Mouse (Mus musculus) kidney, postnatal 4 days (tissue): ENCODE measurements around the gene Ghdc.

Experiments
- DNase-seq, 2 experiments: peaks; one replicate each; pipeline ENCODE4 v3.0.0; 2021; ENCODE audit warnings: mixed read lengths in 2 of 2

Ghdc gene

DNA sequence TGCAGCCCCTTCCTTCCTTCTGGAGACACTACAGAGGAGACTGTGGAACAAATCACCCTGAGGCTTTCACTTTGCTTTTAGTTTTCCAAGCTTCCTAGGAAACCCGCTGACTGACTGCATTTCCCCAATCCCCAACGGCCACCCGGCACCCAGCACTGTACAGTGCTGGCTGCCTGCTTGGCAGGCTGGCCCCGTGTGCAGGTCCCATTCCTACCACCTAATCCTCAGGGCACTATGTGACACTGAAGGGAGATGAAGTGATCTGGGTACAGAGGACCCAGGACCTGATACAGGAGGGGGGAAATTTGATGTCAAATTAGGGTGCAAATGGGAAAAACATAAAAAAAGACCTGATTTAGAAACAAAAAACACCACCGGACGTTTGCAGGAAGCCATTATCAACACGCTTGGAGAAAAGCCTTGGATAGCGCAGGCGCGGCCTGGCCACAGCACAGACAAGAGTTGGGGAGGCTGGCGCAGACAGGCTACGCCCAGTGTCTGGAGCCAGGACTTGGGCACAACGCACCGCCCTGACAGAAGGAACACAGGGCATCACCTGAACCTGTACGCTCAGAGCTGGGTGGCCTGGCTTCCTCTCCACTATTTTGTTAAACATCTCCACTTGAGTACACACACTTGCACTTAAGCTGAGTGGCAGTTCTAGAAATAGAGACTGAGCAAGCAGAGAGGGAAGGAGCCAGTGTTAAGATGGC lies 11.2 kb upstream of the Ghdc start:
- DNase-seq = no peak

- no peak for DNase-seq
Observed at GRCm38 (mm10) chr11:100780247-100780646, 9.5 kb upstream of the Ghdc start.

- DNase-seq = no peak
Observed at GRCm38 (mm10) chr11:100778069-100778468, 7.3 kb upstream of the Ghdc start.

- DNase-seq = no peak
Observed at GRCm38 (mm10) chr11:100775921-100776320, 5.2 kb upstream of the Ghdc start.

DNA sequence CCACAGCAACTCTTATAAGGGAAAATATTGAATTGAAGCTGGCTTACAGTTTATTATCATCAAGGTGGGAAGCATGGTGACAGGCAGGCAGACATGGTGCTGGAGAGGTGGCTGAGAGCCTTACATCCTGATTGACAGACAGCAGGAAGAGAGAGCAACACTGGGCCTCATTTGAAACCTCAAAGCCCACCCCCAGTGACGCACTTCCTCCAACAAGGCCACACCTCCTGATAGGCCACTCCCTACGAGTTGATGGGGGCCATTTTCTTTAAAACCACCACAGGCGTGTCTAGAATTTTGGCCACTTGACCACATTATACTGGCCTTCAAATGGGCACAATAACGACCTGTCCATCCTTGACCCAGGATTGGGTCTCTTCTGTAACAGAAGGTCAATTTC lies 3.5 kb upstream of the Ghdc start:
- no peak for DNase-seq

DNA sequence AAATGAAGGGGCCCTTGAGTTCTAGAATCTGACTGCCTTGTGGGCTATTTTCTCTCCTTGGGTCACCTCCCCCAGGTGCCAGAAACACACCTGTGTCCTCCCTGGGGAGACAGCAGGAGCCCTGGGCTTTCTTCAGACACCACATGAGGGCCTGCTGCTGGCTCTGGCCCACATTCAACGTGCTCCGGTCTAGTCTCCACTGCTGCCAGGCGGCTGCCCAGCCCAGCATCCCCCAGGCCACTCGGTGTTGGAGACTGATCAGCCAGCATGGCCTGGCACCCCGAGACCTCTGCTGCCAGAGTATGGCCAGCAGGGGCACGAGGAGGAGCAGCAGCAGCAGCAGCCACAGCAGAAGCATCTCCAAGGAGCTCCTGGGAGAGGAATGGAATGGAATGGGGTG lies 777 bp downstream of the Ghdc start:
- peak in 1 of 2 experiments; percentile 9 for DNase-seq

DNA sequence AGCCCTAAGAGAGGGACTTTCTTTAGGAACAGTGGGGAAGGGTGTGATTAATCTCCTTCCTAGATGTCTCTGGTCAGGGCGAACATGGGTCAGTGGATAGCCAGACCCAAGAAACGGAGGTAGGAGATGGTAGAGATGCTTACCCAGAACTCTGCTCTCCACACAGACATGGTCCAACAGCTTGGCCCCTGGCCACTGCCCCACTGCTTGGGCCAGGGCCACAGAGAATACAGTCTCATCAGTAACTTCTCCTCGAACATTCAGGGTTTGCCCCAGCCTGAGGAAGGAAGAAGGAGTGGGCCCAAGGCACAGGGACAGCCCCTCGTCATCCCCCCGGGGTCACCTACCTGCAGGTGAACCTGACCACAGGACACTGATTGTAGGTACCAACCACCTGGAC lies 2.9 kb downstream of the Ghdc start:
- no peak for DNase-seq

- DNase-seq = no peak
Observed at GRCm38 (mm10) chr11:100766726-100767125, 4.0 kb downstream of the Ghdc start.

GRCm38 (mm10) chr11:100762831-100763230 lies 7.9 kb downstream of the Ghdc start, which contains the start of gene Hcrt:
Hcrt (minus strand) TSS chr11:100762931.
- DNase-seq = no peak

GRCm38 (mm10) chr11:100761547-100762045 lies 9.2 kb downstream of the Ghdc start:
- peak; percentile 91 to 93 for DNase-seq

DNA sequence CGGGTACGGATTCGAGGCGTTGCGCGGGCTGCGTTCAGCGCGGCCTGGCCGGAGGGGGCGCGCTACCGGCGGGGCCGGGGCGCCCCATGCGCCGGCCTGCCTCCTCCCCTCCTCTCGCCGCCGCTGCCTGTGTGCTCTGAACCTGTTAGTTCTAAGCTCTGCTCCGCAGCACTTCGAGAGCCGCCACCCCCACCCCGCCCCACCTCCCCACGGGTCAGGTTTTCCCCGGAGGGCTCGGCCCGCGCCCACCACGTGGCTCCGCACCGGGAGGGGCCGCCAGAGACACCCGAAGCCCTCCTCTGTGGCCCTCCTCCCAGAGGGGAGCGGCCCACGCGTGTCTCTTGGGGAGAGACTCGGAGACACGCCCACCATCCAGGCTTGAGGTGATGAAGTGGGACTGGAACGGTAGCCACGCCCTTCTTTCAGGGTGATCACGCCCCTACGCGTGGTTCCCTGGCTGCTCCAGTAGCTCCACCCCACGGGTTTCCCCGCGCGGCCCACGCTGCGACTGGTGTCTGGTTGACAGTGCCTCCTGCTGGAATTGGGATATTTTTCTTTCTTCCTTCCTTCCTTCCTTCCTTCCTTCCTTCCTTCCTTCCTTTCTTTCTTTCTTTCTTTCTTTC lies 11.0 kb downstream of the Ghdc start, which contains the start of gene Kcnh4:
Gene Kcnh4 (minus strand): TSS at position 332 of the 623 bp plus-strand sequence.
- DNase-seq = peak; percentile 50 to 65

DNA sequence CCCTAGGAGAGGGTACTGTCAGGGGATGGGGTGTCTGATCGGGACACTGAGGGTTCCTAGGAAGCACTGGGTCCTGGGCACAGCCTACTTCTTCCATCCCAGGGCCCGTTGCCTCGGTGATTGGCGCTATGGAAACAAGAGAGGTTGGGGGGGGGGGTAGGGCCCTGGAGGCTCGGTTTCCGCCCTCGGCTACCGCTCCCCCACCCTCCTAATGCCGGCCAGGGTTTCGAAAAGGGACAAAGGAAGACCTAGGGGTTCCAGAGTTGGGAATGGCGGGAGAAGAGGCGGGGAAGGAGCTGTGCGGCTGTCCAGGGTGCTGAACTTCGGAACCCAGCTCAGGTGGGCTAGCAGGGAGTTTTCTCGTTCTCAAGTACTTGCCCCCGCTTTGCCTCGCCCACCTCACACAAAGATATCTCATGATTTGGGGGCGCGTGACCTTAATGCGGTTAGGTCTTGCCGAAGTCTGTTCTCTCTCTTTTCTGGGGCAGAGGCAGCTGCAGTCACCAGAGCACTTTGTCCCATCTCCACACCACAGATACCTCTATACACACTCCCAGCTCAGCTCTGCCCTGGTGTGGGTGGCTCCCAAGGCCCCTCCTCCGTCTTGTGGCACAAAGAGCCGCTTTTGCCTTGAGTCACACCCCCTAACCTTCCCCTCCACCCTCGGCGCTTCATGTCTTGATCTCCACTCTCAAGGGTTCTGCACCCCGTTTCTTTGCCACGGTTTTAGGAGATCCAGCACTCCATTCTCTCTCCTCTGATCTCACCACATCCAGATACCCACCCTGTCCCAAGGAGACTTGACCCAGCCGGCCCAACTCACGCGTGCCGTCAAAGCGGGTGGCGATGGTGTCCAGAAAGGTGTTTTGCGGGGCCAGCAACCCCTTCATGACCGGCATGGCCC lies 11.8 kb downstream of the Ghdc start:
- DNase-seq = peak; percentile 84 to 86

- no peak for DNase-seq
Observed at GRCm38 (mm10) chr11:100757566-100757965, 13.2 kb downstream of the Ghdc start.

DNA sequence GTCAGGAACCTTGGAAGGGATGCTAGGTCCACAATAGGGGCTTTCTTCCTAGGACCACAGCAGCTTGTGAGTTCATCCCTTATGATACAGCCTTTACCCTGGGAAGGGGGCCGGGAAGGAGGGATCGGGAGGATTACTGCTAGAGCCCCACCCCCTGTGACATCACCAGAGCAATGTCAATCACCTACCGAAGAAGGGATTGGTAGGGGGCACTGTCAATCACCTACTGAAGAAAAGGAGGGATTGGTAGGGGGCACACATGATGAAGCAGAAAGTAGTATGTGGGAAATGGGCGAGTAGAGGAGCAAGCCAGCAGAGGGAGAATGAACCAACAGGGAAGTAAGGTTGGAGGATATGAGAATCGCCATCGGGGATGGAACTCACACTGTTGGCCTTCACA lies 14.3 kb downstream of the Ghdc start:
- no peak for DNase-seq

GRCm38 (mm10) chr11:100754693-100755057 lies 16.1 kb downstream of the Ghdc start:
- DNase-seq = no peak

- no peak for DNase-seq
Observed at GRCm38 (mm10) chr11:100754021-100754692, 16.6 kb downstream of the Ghdc start.

DNA sequence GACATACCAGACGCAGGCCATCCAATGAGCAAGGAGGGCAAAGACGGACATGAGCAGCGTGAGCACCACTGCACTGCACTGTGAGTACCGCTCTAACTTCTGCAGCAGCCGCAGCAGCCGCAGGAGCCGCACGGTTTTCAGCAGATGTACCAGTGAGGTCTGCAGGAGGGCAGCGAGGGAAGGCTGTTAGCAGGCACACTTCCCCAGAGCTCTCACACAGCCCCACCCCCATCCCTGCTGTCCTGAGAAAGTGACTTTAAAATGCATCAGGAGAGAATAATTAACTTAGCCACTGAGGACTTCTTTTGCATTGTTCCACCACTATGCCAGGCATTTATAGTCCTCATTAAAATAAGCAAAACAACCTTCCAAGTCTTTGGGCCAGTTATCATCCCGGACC lies 18.5 kb downstream of the Ghdc start:
- peak; percentile 46 to 66 for DNase-seq

DNA sequence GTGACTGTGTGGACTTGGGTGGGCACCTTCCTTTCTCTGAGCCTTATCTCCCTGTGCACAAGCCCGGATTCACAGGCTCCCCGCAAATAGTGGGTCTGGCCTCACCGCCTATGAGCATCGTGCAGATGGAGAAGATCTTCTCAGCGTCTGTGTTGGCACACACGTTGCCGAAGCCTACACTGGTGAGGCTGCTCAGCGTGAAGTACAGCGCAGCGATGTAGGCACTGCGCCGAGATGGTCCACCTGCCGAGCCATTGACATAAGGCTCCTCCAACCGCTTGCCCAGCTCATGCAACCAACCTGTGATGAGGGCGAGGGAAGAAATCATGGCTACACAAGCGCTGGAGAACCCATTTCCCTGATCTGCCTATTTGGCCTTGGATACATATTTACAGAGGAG lies 20.6 kb downstream of the Ghdc start:
- no peak for DNase-seq

DNA sequence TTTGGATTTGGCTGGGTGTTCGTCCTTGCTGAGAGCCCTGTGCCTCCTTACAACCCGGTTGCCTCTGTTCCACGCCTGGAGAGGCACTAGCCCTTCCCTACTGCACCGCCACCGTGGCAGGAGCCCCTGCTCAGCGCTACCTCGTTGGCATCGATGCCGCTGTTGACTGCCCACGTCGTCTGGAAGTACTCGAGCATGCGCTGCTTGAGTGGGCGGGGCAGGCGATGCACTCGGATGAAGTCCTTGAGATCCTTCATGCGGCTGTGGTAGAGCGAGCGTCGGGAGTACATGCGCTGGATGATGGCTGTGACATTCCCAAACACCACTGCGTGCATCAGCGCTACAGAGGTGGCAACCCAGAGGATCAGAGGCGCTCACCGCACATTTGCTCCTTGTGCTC lies 21.3 kb downstream of the Ghdc start:
- peak in 1 of 2 experiments; percentile 38 for DNase-seq

DNA sequence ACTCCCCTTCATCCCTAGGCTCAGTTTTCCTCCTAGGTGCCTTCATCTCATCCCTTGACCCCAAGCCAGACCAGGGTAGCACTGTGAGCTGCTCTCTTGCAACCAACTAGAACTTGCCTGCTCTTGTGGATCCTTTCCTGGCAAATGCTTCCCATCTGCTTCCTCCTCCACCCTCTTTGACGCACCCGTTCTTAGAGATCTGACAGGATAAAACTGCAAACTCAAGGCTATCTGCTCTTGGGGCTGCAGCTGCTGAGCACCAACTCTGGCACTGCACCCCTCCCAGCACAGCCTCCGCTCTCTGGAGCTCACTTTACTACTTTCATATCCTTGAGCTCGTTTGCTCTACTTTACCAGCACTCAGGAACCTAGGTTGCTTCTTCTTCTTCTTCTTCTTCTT lies 22.1 kb downstream of the Ghdc start:
- DNase-seq = no peak

- DNase-seq = no peak
Observed at GRCm38 (mm10) chr11:100747114-100747513, 23.6 kb downstream of the Ghdc start.

- no peak for DNase-seq
Observed at GRCm38 (mm10) chr11:100746546-100746945, 24.2 kb downstream of the Ghdc start.

DNA sequence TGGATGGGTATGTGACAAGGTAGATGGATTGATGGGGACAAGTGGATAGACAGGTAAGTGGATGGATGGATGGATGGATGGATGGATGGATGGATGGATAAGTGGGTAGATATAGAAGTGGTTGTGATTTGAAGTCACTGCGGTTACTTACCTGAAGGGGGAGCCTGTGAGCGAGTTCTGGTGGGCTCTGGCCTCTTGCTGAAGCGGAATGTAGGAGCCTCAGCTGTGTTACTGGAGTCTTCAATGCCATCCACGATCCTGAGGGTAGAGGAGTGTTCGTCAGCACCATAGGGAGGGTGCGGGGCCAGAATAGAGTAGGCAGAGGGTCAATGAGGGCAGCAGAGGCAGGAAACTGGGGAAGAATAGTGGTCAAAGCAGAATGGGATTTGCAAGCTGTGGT lies 25.7 kb downstream of the Ghdc start:
- peak; percentile 64 to 74 for DNase-seq
